Mouse (Mus musculus): ENCODE data around the gene Plpp3.

Plpp3 gene

DNA sequence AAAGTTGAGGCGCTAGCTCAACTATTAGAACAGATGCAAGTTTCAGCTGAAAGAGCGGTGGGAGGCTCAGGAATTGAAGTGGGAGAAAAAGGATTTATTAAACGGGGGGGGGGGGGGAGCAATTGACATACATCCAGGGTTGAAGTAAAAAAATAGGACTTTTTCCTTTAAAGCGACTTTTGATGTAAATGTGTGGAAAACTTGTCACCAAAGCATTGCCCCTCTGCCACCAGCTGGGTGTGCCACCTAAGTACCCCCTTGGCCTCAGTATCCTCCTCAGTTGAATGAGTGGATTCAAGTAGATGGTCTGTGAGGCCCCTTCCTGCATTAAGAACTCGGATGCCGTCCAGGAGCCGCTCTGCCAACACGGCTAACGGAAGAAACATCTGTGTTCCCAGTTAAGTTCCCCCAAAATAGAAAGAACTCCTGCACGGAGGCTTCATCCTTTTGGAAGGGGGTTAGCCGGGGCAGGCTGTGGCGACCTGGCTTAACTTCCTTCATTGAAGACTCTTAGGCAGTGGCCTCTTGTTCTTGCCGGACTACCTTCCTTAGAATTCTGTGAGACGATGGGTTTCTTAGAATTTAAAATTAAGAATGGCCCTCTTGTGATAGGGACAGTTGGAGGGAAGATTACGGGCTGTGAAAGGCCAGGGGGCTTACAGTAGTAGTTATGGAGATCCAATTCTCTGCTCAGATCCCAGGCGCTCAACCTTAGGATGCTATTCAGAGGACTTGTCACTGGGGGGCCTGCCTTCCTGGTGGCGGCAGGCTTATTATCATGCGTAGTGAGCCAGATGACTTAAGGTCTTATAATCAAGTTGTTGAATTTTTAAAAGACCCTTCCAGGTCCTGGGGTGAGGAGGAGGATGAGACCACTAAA lies 1.7 kb downstream of the Plpp3 start:
- no peak for DNase-seq

DNA sequence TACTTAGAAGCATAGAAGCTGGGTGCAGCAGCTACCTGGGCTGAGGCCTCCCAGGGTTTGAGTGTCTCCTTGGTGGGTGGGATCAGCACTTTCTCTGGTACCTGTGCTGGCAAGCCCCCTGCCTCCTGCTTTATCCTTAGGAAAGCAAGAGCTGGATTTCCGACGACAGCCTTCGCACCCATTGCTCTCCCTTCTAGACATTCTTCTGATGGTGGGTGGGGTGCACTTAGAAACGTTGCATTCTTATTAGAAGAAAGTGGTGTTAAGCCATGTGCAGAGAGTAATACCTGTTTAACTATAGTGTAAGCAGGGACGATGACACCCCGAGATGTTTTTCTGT lies 2.4 kb downstream of the Plpp3 start:
- DNase-seq: no peak

DNA sequence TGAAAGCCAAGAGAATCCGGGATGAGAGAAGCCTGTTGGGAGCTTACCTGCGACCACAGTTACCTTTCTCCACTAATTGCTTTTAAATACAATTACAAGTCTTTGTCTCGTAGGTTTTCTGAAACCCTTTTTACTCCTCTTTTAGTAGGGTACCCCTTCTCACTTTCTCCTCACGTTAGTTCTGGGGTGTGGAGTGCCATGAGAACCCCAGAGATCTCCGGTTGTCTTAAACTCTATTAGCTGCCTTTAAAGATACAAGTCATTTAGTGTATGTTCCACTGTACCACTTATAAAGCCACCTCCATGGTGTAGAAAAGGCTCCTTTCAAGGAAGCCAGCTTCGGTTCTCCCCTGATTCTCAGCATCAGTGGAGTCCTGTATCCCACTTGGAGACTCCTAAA lies 3.3 kb downstream of the Plpp3 start:
- no peak for DNase-seq

DNA sequence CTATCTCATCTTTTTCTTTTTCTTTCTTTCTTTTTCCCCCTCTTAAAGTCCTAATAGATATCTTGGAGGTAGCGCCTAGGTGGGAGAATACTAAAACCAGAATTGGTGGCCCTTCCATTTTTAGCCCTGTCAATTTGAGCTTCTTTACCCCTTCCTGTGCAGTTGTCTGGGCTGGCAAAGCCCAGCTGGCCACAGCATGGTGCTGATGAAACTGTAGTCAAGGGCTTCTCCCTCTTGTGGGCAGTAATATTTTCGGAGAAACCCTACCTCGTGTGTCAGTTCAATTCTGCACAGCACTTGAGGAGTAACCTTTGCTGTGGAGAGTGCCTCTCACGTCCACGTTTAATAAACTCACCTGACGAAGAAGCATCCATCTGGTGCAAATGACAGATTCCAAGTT lies 4.9 kb downstream of the Plpp3 start:
- DNase-seq: no peak

- no peak for DNase-seq
These were observed 5.5 kb downstream of the Plpp3 start for GRCm38 (mm10) chr4:105162676-105163075.

DNA sequence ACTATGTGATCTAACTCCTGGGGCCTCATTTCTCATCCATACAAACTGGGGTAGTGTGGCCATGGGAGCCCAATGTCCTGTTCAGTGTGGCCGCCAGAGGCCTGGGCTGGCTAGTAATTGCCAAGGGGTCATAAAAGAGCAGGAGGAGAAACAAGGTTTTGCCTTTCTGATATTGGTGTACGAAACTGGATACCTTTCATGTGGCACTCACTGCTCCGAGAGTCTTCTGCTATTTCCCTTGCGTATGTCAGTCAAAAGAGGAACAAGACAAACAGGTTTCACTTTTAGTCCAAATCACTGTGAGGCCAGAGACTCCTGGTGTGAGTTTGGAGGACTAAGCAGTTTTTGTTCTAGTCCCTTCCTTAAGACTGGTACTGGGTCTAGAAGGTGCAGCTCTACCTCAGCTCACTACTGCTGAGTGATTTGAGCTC lies 6.8 kb downstream of the Plpp3 start:
- no peak for DNase-seq

GRCm38 (mm10) chr4:105164952-105165351 lies 7.8 kb downstream of the Plpp3 start:
- DNase-seq: no peak

- no peak for DNase-seq
These were observed 12.0 kb downstream of the Plpp3 start for GRCm38 (mm10) chr4:105169093-105169571.

DNA sequence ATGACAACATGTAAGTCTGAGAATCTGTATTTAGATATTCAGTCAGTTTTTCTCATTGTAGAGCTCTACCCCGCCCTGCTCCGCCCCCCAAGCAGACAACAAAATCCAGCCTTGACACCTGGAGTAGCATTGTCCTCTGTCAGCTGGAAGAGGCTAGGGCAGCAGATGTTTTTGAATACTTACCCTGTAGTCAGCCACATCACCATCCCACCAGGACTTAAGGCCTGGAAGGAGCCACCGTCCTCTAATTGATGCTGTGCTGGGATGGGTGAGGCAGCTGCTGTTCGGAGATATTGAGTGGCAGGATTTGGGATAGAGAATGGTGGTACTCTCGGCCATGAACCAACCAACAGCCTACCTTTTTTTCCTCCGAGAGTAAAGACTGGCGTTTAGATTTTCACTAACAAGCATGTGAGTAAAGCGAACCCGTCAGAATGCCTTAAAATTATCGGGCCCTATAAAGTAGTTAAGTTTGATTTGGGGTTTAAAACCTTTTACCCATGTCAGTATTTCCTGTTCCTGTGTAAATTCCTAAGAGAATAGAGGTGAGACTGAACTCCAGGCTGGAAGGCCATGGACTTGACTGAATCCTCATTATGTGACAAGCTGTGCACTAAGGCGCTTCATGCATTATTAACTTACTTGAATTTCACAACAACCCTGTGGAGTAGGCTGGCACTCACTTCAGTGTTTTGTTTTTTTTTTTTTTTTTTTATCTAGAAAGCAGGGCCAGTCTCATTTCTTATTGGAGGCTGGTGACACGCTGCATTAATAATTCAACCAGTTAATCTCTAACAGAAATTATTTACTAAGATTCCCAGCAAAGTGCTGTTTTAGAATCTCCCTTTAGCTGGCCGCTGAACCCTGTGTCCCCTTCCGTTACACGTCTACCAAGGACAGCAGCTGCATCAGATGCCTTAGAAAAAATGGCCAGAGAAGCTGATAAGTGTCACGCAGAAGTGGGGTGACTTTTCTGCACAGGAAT lies 13.0 kb downstream of the Plpp3 start:
- no peak for DNase-seq

DNA sequence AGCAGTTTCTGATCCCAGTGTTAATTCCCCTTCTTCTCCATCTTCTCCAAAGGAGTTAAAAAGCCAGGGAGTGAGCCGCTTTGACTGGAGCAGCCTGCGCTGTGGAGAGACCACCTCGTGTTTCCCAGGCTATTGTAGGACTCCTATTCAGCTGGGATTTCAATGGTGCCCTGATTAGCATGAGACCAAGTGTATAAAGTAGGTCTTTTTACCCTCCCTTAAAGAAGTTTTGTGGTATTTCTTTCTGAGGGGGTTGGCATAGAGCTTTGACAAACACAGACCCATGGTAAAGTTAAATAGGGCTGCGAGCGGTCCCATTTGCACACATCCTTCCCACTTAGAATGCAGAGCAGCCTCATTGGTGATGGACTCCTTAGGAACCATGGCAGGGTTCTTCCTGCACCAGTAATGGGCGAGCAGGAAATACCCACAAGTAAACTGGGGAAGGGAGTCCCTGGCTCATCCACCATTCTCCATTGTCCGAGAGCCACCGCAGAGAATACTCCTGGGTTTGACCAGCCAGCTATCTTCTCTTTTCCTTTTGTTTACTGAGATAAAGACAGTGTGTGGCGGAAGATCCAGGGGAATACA lies 13.8 kb downstream of the Plpp3 start:
- no peak for DNase-seq

- no peak for DNase-seq
These were observed 14.3 kb downstream of the Plpp3 start for GRCm38 (mm10) chr4:105171432-105171831.

DNA sequence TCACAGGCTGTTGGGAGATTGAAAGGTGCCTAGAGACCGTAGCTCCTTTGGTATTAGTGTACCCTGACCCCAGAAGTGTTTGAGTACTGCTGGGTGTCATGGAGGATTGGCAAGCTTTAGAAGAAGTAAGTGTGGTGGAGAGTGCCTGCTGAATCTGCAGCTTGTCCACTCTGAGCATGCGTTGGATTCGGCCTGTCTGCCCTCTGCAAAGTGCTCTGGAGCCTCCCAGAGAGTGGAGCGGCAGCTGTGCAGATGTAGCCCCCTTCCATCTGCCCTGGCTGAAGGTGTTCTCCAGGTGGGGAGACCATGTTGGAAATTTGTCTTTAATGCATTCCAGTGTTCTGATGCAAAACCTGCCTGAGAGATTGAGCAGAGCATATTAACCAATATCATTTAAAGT lies 17.6 kb downstream of the Plpp3 start:
- no peak for DNase-seq

GRCm38 (mm10) chr4:105175255-105176035 lies 18.3 kb downstream of the Plpp3 start:
- DNase-seq: peak; percentile 20

DNA sequence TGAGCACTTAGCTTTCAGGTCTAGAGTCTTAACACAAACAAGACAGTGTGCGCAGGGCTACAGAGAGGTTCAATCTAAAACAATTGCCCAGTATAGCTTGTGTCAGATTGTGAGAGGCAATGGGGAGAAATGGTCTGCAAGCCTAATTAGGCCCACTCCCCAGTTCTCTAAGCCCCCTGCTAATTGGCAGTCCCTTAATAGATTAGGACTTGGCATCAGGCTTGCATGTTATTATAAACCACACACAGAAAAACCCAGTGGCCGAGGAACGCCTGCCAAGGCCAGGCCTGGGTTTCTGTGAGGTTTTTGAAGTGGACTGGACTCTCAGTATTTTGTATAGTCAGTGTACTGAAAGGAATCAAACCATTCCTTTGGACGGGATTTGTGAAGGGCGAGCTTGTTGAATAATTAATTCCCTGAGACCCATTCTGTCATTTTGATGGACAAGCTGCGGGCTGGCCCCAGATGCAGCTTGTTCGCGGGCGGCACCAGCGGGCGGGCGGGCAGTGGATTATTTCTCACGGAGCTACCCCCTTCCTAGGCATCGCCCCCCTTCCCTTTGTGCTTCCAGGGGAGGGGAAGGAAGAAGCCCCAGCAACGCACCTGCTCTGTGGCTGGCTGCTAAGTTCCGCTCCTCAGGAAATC lies 24.0 kb downstream of the Plpp3 start:
- DNase-seq: peak; percentile 9

DNA sequence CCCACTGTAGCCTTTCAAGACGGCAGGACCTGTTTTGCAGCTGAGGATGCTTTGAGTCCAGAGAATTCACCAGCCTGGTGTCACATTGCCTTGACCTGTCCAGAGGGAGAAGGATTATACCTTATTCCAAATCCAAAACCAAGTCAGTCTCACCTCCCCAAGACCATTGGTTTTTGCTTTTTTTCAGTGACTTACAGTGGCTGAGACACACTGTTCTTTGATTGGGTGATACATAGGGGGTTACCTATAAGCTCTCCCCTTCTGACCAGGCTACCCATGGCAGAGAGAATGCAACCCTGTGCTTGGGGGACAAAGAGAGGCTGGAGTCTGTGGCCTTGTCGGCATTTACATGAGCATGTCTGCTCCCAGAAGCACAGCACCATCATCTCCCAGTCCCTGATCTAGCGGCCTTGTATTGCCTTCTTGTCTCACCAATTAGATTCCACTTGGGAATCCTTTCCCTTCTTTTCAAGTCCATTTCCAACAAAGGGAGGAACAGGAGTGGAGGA lies 24.6 kb downstream of the Plpp3 start:
- DNase-seq: no peak

DNA sequence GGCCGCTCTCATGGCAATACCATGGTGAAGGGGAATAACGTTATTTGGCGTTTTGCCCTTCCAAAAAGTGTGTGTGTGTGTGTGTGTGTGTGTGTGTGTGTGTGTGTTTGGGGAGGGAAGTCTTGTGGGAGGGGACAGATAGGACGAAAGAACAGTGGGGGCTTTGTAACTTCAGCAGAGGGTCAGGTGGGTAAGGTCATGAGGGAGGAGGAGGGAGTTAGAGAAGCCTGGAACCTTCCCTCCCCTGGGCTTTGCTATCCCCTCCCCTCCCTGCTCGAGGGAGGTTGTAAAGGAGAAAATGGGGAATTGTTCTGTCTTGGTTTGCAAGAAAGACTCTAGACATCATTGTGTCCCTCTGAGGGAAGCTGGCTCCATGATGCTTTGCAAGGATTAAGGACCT lies 25.1 kb downstream of the Plpp3 start:
- no peak for DNase-seq

DNA sequence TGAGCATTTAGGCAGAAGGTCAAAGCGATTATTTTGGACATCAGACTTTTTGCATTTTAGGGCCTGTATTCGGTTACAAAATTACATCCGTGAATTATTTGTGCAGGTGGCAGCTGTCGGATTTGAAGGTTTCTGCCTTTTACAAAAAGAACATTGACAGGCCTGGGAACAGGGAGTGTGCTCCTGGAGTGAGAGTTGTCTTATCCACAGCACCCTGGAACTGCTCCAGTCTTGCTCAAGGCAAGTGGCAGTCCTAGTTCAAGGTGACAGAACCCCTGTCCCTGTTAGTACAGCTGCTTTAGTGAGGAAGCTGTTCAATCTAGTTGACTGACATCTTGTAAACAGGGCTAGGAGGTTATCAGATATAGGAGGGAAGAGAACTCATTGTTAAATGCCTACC lies 27.3 kb downstream of the Plpp3 start:
- no peak for DNase-seq

- DNase-seq: no peak
These were observed 27.8 kb downstream of the Plpp3 start for GRCm38 (mm10) chr4:105184924-105185323.

- DNase-seq: no peak
These were observed 29.5 kb downstream of the Plpp3 start for GRCm38 (mm10) chr4:105186654-105187053.

DNA sequence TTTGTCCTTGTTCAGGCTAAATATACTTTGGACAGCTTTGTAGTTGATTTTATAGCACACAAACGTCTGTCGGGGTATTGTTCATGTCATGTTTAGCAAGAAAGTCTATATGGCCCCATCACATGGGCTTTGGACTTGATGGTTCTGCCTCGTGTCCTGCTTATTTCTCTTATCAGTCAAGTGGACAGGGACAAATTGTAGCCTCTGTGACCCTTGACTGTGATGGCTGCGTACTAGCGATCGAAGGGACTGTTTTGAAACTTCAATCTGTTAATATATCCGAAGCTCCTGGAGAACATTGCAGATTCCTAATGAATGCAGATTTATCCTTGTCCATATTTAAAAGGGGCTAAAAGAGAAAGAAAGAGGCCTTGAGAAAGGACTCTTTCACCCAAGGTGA lies 30.7 kb downstream of the Plpp3 start:
- no peak for DNase-seq

GRCm38 (mm10) chr4:105188801-105189200 lies 31.7 kb downstream of the Plpp3 start:
- DNase-seq: no peak

DNA sequence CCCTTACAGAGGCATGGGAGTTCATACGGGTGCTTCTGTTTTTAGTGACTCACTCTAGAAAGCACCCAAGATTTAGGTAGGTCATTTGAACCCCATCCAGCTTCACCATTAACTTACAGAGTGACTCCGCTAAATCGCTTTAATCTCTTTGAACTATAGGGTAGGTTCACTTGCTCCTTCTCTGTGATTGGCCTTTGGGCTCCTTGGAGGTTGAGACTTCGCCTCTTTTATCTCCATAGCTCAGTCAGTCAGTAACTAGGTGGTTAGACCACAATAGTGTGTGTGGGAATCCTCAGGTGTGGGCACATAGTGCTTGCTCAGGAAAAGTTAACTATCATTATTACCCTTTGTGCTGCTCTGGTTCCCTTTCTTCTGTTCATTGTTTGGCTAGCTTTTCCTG lies 33.7 kb downstream of the Plpp3 start:
- no peak for DNase-seq
